Comparison of ENCODE assay signal across 8 mouse cellular contexts in the genomic region with DNA sequence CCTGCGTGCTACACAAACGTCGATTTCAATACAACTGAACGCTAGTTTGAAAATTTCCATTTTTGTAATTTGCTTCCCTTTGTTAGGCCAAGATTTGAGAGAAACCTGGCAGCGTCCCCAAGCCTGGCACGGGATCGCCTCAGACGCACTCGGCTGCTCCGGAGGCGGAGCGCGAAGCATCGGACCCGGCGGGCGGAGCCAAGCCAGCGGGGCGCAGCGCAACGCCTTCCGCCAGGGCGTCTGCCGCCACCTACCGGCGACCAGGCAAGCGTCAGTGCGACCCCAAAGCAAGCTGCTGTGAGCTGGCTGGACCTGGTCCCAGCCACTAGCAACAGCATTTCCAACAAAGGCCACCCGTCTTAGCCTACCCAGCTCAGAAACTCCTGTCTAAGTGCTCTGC.
DNase-seq lines count a peak whose midpoint lies in the region; ATAC-seq and TF ChIP-seq lines count a peak whose summit lies in the region.

No protein-coding gene starts in this region.

- peak; percentile 96 for ATAC-seq in activated CD4-positive, CD25-positive, alpha-beta regulatory T cell, adult 4 months
- peak; percentile 99 for ATAC-seq in megakaryocyte, adult 5-6 weeks (ENCODE audit: poor library complexity, severe bottlenecking)

- peak; percentile 86 to 90 for DNase-seq in gastrocnemius, adult 8-10 months (ENCODE audit: low spot score in 2 of 2)
- DNase-seq in induced T-regulatory cell, adult 2 months (ENCODE audit: low read depth) = peak; percentile 82
- DNase-seq in left cerebral cortex, adult 8-10 months (ENCODE audit: low spot score in 2 of 2) = peak; percentile 84 to 87
- DNase-seq in right cerebral cortex, adult 18-20 months = peak; percentile 92
- DNase-seq in urinary bladder, adult 2 months (ENCODE audit: low spot score) = peak; percentile 88

- TF ChIP-seq CTCF in cortical plate, adult 2 months (IDR thresholded peaks at IDR 0.05; ENCODE audit: extremely low read depth, insufficient read depth, low read length) = peak; percentile 81

- peak overlapping the region; percentile 67; the same call in 1 of the 2 replicates for H3K27ac ChIP-seq in cortical plate, adult 2 months (ENCODE audit: insufficient read depth, low read length)

- peak overlapping the region; percentile 39 for H3K4me3 ChIP-seq in cortical plate, adult 2 months (ENCODE audit: insufficient read depth, low read length)

- no peaks in the 10 kb centered on the region for H3K4me1 ChIP-seq in cortical plate, adult 2 months (ENCODE audit: control insufficient read depth, insufficient read depth, low read length)

- peak; percentile 59; the same call in 1 of the 2 replicates for TF ChIP-seq POLR2A in cortical plate, adult 2 months (IDR thresholded peaks at IDR 0.05; ENCODE audit: extremely low read depth, insufficient read depth, low read length)

Comparison
In these comparisons a context has a peak if more than half of its experiments do, and no peak if none do; other contexts are left out.
1. Peak in every context shown above with its lines: DNase-seq, ATAC-seq, H3K4me3 ChIP-seq and H3K27ac ChIP-seq.